Mouse (Mus musculus): Measurements from ENCODE around the gene Nudt17.

GRCm38 (mm10) chr3:96744348-96744747 lies 36.0 kb upstream of the Nudt17 start:
- TF ChIP-seq POLR2A (IDR thresholded peaks at IDR 0.05; ENCODE audit: low read depth, low read length), result no peak
- no peak for TF ChIP-seq ZKSCAN1 (IDR thresholded peaks at IDR 0.05; ENCODE audit: borderline replicate concordance, low read depth, low read length)
- TF ChIP-seq CTCF (conservative IDR thresholded peaks at IDR 0.05 in 1 of 2, IDR thresholded peaks at IDR 0.05 in 1 of 2; ENCODE audit: low read depth in 2 of 2, low read length in 2 of 2), result no peak
- no peak for TF ChIP-seq ZNF384 (IDR thresholded peaks at IDR 0.05; ENCODE audit: low read depth, low read length)
- no peak for TF ChIP-seq CHD1 (IDR thresholded peaks at IDR 0.05; ENCODE audit: low read depth, low read length)
- no peak for TF ChIP-seq MXI1 (IDR thresholded peaks at IDR 0.05; ENCODE audit: low read depth, low read length)
- no peak for TF ChIP-seq MYC (IDR thresholded peaks at IDR 0.05; ENCODE audit: low read depth, low read length)
- TF ChIP-seq USF1 (IDR thresholded peaks at IDR 0.05; ENCODE audit: low read depth, low read length), result no peak
- no peak for TF ChIP-seq ZMIZ1 (IDR thresholded peaks at IDR 0.05; ENCODE audit: low read depth, low read length)
- TF ChIP-seq E2F4 (IDR thresholded peaks at IDR 0.05; ENCODE audit: insufficient replicate concordance, low read depth, low read length), result no peak
- no peak for TF ChIP-seq MEF2A (IDR thresholded peaks at IDR 0.05; ENCODE audit: borderline replicate concordance, low read depth, low read length)
- no peak for TF ChIP-seq HCFC1 (IDR thresholded peaks at IDR 0.05; ENCODE audit: low read depth, low read length)

Data from CH12.LX (cell line).